Mouse (Mus musculus): Measurements from ENCODE around the gene Fhit. TPM values are rescaled to one million over a fixed set of nuclear protein-coding genes. Genes with fewer than 3 reads are reported as not detected.

Gene Fhit
- polyA plus RNA-seq, 1 experiment from 2014 or later: 6.8 TPM

- Histone ChIP-seq H3K9me3 (no peaks in the 10 kb centered on the region), H3K27me3 (no peaks in the 10 kb centered on the region), H3K9ac (no peak overlapping the region), H3K36me3 (no peaks in the 10 kb centered on the region), H3K4me3 (no peak overlapping the region), H3K27ac (no peak overlapping the region), H3K4me2 (no peak overlapping the region), H3K4me1 (no peaks in the 10 kb centered on the region)
- no peak for ATAC-seq (ENCODE audit: insufficient number of reproducible peaks, insufficient read depth, low FRiP score, low TSS enrichment, low read depth)
- WGBS: 71% methylated on average over 2 of the region's 2 CpGs
These were observed 484.2 kb downstream of the Fhit start for GRCm38 (mm10) chr14:10677627-10678026.

- Histone ChIP-seq H3K27me3 (no peaks in the 10 kb centered on the region), H3K9ac (no peak overlapping the region), H3K4me1 (peaks cover 8% of the 10 kb centered on the region), H3K27ac (no peak overlapping the region), H3K4me3 (no peak overlapping the region), H3K36me3 (no peaks in the 10 kb centered on the region), H3K4me2 (no peak overlapping the region), H3K9me3 (no peaks in the 10 kb centered on the region)
- ATAC-seq (ENCODE audit: insufficient number of reproducible peaks, insufficient read depth, low FRiP score, low TSS enrichment, low read depth): no peak
- 82% methylated on average over 4 of the region's 4 CpGs for WGBS
These were observed 501.6 kb downstream of the Fhit start for GRCm38 (mm10) chr14:10660247-10660646.

- H3K9me3 ChIP-seq: no peaks in the 10 kb centered on the region
- H3K36me3 ChIP-seq: no peaks in the 10 kb centered on the region
- H3K4me3 ChIP-seq: no peak overlapping the region
- H3K27me3 ChIP-seq: no peaks in the 10 kb centered on the region
- ATAC-seq (ENCODE audit: insufficient number of reproducible peaks, insufficient read depth, low FRiP score, low TSS enrichment, low read depth): no peak
- no peak overlapping the region for H3K9ac ChIP-seq
- H3K27ac ChIP-seq: no peak overlapping the region
- no peak overlapping the region for H3K4me2 ChIP-seq
- 84% methylated on average over 2 of the region's 2 CpGs for WGBS
- H3K4me1 ChIP-seq: peaks cover 8% of the 10 kb centered on the region
These were observed 502.5 kb downstream of the Fhit start for GRCm38 (mm10) chr14:10659326-10659725.

- Histone ChIP-seq H3K27me3 (no peaks in the 10 kb centered on the region), H3K4me2 (no peak overlapping the region), H3K9me3 (no peaks in the 10 kb centered on the region), H3K27ac (no peak overlapping the region), H3K4me3 (no peak overlapping the region), H3K9ac (no peak overlapping the region), H3K36me3 (no peaks in the 10 kb centered on the region), H3K4me1 (peaks cover 8% of the 10 kb centered on the region)
- ATAC-seq (ENCODE audit: insufficient number of reproducible peaks, insufficient read depth, low FRiP score, low TSS enrichment, low read depth): no peak
- WGBS: 88% methylated on average over 1 of the region's 1 CpGs
These were observed 503.6 kb downstream of the Fhit start for GRCm38 (mm10) chr14:10658219-10658618.

- H3K4me1 ChIP-seq: peaks cover 8% of the 10 kb centered on the region
- H3K4me3 ChIP-seq: no peak overlapping the region
- ATAC-seq (ENCODE audit: insufficient number of reproducible peaks, insufficient read depth, low FRiP score, low TSS enrichment, low read depth): no peak
- no peak overlapping the region for H3K27ac ChIP-seq
- H3K9ac ChIP-seq: no peak overlapping the region
- 86% methylated on average over 3 of the region's 3 CpGs for WGBS
- H3K9me3 ChIP-seq: no peaks in the 10 kb centered on the region
- no peaks in the 10 kb centered on the region for H3K27me3 ChIP-seq
- H3K36me3 ChIP-seq: no peaks in the 10 kb centered on the region
- H3K4me2 ChIP-seq: no peak overlapping the region
These were observed 504.5 kb downstream of the Fhit start for GRCm38 (mm10) chr14:10657364-10657763.

- Histone ChIP-seq H3K4me2 (no peak overlapping the region), H3K27ac (no peak overlapping the region), H3K4me1 (peaks cover 8% of the 10 kb centered on the region), H3K27me3 (no peaks in the 10 kb centered on the region), H3K9me3 (no peaks in the 10 kb centered on the region), H3K36me3 (no peaks in the 10 kb centered on the region), H3K9ac (no peak overlapping the region), H3K4me3 (no peak overlapping the region)
- WGBS: 19% methylated on average over 3 of the region's 3 CpGs
- ATAC-seq (ENCODE audit: insufficient number of reproducible peaks, insufficient read depth, low FRiP score, low TSS enrichment, low read depth): no peak
These were observed 506.0 kb downstream of the Fhit start for GRCm38 (mm10) chr14:10655842-10656241.

- Histone ChIP-seq H3K9ac (no peak overlapping the region), H3K4me2 (no peak overlapping the region), H3K9me3 (no peaks in the 10 kb centered on the region), H3K4me3 (no peak overlapping the region), H3K36me3 (no peaks in the 10 kb centered on the region), H3K4me1 (no peaks in the 10 kb centered on the region), H3K27ac (no peak overlapping the region), H3K27me3 (no peaks in the 10 kb centered on the region)
- ATAC-seq (ENCODE audit: insufficient number of reproducible peaks, insufficient read depth, low FRiP score, low TSS enrichment, low read depth): no peak
These were observed 514.0 kb downstream of the Fhit start for GRCm38 (mm10) chr14:10647832-10648231.

GRCm38 (mm10) chr14:10631783-10632182 lies 530.1 kb downstream of the Fhit start:
- Histone ChIP-seq H3K4me3 (no peak overlapping the region), H3K9me3 (no peaks in the 10 kb centered on the region), H3K27ac (no peak overlapping the region), H3K4me2 (no peak overlapping the region), H3K9ac (no peak overlapping the region), H3K4me1 (peaks cover 11% of the 10 kb centered on the region; the same call in 1 of the 2 replicates), H3K36me3 (no peaks in the 10 kb centered on the region), H3K27me3 (no peaks in the 10 kb centered on the region)
- 17% methylated on average over 3 of the region's 3 CpGs for WGBS
- ATAC-seq (ENCODE audit: insufficient number of reproducible peaks, insufficient read depth, low FRiP score, low TSS enrichment, low read depth): no peak

- H3K4me3 ChIP-seq: no peak overlapping the region
- H3K9ac ChIP-seq: no peak overlapping the region
- H3K4me2 ChIP-seq: no peak overlapping the region
- H3K27me3 ChIP-seq: no peaks in the 10 kb centered on the region
- no peak overlapping the region for H3K27ac ChIP-seq
- H3K36me3 ChIP-seq: no peaks in the 10 kb centered on the region
- 59% methylated on average over 2 of the region's 2 CpGs for WGBS
- ATAC-seq (ENCODE audit: insufficient number of reproducible peaks, insufficient read depth, low FRiP score, low TSS enrichment, low read depth): no peak
- H3K9me3 ChIP-seq: no peaks in the 10 kb centered on the region
- H3K4me1 ChIP-seq: peaks cover 11% of the 10 kb centered on the region; the same call in 1 of the 2 replicates
These were observed 530.9 kb downstream of the Fhit start for GRCm38 (mm10) chr14:10630831-10631360.

GRCm38 (mm10) chr14:10593467-10593866 lies 568.4 kb downstream of the Fhit start:
- ATAC-seq (ENCODE audit: insufficient number of reproducible peaks, insufficient read depth, low FRiP score, low TSS enrichment, low read depth): no peak
- no peaks in the 10 kb centered on the region for H3K4me1 ChIP-seq
- H3K9ac ChIP-seq: no peak overlapping the region
- no peaks in the 10 kb centered on the region for H3K9me3 ChIP-seq
- no peak overlapping the region for H3K4me2 ChIP-seq
- H3K27ac ChIP-seq: no peak overlapping the region
- H3K36me3 ChIP-seq: no peaks in the 10 kb centered on the region
- H3K27me3 ChIP-seq: no peaks in the 10 kb centered on the region
- no peak overlapping the region for H3K4me3 ChIP-seq
- WGBS: 78% methylated on average over 5 of the region's 5 CpGs

- Histone ChIP-seq H3K36me3 (no peaks in the 10 kb centered on the region), H3K27me3 (no peaks in the 10 kb centered on the region), H3K4me1 (no peaks in the 10 kb centered on the region), H3K27ac (no peak overlapping the region), H3K4me3 (no peak overlapping the region), H3K9me3 (no peaks in the 10 kb centered on the region), H3K9ac (no peak overlapping the region), H3K4me2 (no peak overlapping the region)
- ATAC-seq (ENCODE audit: insufficient number of reproducible peaks, insufficient read depth, low FRiP score, low TSS enrichment, low read depth): no peak
- 80% methylated on average over 3 of the region's 3 CpGs for WGBS
These were observed 592.8 kb downstream of the Fhit start for GRCm38 (mm10) chr14:10568937-10569552.

GRCm38 (mm10) chr14:10567771-10568170 lies 594.1 kb downstream of the Fhit start:
- no peaks in the 10 kb centered on the region for H3K9me3 ChIP-seq
- no peak overlapping the region for H3K9ac ChIP-seq
- H3K27ac ChIP-seq: no peak overlapping the region
- H3K27me3 ChIP-seq: no peaks in the 10 kb centered on the region
- H3K4me1 ChIP-seq: no peaks in the 10 kb centered on the region
- H3K4me2 ChIP-seq: no peak overlapping the region
- H3K36me3 ChIP-seq: no peaks in the 10 kb centered on the region
- H3K4me3 ChIP-seq: no peak overlapping the region
- ATAC-seq (ENCODE audit: insufficient number of reproducible peaks, insufficient read depth, low FRiP score, low TSS enrichment, low read depth): no peak
- 72% methylated on average over 2 of the region's 2 CpGs for WGBS

Data from embryonic facial prominence, embryonic 13.5 days (tissue).